Mouse (Mus musculus) induced T-regulatory cell, adult 2 months (primary cell): Measurements from ENCODE around the gene Tmprss4.
A peak's percentile ranks its signal among the peaks of the same experiment; 100 is the strongest.

Source experiments
- DNase-seq: peaks from one replicate; pipeline ENCODE4 v3.0.0-alpha.2; 2012; ENCODE audit warnings: low read depth

Tmprss4 gene

GRCm38 (mm10) chr9:45203797-45204410 lies at the start of gene Tmprss4:
Tmprss4 (minus strand) TSS chr9:45204092.
- DNase-seq: peak; percentile 55

DNA sequence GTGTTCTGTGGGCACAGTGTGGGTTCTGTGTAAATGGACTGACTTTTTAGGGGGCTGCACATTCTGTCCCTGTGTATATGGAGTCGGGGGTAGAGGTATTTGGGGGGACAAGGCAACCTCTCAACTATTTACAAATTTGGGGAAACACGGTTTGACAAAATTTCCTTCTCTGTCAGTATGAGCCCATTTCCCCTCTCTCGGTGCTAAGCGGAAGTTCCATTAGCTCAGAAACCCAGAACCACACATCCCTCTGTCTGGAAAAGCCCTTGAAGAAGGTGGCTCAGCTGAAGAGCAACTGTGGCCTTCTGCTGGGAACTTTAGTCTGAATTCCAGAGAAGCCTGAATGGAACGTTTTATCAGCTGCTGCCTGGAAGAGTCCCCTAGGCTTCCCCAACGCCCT lies 48.5 kb upstream of the Tmprss4 start:
- peak; percentile 67 for DNase-seq

- peak; percentile 77 for DNase-seq
Measured at GRCm38 (mm10) chr9:45251990-45252389, 48.1 kb upstream of the Tmprss4 start.

- peak; percentile 78 for DNase-seq
Measured at GRCm38 (mm10) chr9:45251281-45251680, 47.4 kb upstream of the Tmprss4 start.

GRCm38 (mm10) chr9:45250306-45250705 lies 46.4 kb upstream of the Tmprss4 start:
- peak; percentile 37 for DNase-seq

DNA sequence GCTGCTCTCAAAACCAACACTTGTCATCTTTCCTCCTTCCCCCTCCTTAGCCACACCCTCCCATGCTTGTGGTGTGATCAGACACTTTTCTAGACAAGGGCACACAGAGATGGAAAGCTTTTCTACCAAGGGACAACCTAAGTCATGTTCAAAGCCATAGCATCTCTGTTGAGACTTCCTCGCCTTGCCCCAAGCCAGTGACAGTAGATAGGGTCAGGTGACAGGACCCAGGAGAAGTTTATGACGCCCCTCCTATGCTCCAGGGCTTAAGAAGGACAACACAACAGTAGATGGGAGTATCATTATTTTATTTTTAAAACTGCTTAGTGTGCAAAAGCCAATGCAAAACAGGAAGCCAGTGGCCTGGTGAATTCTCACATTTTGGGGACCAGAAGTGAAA lies 43.6 kb upstream of the Tmprss4 start:
- peak; percentile 83 for DNase-seq

GRCm38 (mm10) chr9:45246060-45246459 lies 42.2 kb upstream of the Tmprss4 start:
- DNase-seq: peak; percentile 63

- no peak for DNase-seq
Measured at GRCm38 (mm10) chr9:45245432-45245831, 41.5 kb upstream of the Tmprss4 start.

DNA sequence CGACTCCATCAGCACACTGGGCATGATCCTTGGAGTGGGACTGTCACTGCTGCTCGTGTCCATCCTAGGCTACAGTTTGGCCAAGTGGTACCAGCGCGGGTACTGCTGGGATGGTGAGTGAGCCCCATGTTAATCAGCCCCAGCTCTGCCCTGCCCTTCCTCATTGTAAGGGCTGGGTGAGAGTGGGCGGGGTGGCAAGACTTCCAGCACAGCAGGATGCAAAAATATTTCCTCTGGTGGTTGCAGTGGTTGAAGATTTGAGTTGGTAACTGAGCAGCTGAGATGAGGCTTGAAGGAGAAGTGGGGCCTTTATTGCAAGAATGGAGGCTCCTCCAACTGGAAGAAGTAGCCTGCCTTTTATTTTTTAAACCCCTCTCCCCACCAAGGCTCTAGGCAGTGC lies 37.5 kb upstream of the Tmprss4 start:
- DNase-seq: peak; percentile 75

DNA sequence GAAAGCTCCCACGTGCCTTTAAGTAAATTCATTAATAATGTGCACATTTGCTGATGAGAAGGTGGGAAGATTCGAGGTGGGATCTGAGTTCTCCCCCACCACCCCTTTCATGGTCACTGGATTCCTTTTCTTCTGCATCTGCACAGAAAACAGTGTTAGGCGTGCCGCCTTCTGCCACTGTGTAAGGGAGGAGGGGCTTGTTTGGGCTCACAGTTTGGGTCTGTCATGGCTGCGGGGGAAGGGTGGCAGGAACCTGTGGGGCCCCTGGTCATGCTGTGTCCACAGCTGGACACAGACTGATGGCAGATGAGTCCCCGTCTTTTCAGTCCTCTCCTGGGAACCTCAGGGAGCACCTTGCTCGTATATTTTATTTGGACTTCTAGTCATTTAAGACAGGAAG lies 32.9 kb upstream of the Tmprss4 start:
- no peak for DNase-seq

DNA sequence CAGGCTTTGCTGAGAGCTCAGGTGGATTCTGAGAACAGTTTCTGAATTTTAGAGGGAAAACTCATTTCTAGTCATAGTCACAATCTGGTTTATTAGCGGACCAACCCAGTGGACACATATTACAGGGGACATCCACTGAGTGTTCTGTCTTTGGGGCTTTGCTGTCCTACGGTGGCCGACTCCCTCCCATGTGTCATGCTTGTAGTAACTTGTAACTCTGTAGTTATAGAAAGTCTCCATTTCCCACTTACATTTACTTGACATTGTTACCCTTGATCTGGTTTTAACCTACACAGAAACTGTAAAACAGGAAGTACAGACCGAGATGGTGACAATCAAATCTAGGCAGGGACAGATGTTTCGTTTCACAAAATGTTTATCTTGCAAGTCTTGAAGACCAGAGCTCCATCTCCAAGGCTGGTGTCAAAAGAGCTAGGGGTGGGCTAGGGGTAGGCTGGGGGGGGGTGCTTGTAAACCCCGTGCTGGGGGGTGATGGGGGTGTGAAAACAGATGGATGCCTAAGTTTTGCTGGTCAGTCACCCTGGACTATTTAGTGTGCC lies 31.9 kb upstream of the Tmprss4 start:
- peak; percentile 70 for DNase-seq

DNA sequence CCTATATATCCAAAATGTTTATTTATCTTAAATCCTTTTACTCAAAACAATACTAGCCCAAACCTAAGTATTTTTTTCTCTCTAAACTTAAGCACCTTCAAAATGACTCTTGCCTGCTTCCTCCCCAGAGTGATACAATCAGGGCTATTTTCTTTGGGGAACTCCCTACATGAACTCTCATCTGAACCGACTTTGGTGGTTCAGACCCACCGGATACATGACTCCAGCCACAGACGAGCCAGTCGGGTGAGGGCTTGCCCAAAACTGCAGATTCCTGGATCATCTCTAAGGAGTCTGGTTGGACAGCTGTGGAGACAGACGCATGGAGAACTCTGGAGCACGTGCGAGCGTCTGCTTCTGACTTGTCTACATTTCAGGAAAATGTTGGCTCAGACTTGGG lies 25.5 kb upstream of the Tmprss4 start:
- peak; percentile 87 for DNase-seq

DNA sequence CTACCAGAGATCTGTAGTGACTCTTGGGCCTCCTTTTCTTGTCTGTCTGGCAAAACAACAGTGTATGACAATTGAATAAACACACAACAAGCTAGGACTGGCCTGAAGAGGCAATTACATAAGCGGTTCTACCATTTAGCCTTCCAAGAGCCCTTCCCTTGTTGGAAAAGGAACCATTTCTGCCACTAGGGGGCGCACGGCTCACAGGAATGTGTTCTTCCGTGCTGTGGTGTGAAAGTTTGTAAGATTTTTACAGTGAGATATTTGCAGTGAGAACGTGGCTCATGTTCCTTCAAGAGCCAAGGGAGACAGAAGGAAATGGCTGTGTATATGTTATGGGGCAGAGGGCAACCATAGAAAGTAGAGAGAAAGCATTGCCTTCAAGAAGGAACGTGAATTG lies 17.7 kb upstream of the Tmprss4 start:
- DNase-seq: peak; percentile 97

DNA sequence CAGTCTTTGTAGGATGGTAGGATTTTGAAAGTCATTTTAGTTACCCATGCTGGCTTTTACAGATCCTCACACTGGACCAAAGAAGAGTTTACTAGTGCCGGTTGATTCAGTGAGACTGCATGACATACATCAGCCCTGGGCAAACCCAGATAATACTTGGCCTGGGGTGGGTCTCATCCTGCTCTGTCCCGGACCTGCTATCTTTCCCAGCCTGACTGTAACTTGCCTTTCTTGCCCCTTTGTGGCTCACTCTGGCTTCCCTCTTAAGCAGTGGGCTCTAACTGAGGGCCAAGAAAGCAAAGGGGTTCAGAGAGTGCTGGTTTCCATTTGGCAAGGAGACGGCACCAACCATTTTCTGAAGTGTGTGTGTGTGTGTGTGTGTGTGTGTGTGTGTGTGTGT lies 15.8 kb upstream of the Tmprss4 start:
- DNase-seq: no peak

GRCm38 (mm10) chr9:45215526-45216179 lies 11.8 kb upstream of the Tmprss4 start:
- no peak for DNase-seq

DNA sequence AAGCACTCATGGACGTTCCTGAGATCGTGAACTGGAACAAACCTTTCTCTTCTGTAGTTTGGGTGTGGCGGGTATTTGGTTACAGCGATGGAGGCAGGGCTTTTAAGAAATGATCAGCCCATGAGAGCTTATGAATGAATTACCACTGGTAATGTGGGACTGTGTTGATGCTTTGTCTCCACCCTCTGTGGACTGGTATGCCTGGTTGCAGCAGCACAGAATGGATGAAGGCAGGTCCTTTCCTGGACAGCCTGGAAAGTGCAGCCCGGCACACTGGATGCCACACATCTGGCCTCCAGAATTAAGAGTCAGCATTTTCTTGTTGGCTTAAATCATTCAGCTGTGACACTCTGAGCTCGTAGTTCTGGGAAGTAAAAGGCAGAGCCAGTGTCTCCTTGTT lies 8.1 kb upstream of the Tmprss4 start:
- no peak for DNase-seq

GRCm38 (mm10) chr9:45207015-45207743 lies 3.3 kb upstream of the Tmprss4 start:
- DNase-seq: peak; percentile 53

DNA sequence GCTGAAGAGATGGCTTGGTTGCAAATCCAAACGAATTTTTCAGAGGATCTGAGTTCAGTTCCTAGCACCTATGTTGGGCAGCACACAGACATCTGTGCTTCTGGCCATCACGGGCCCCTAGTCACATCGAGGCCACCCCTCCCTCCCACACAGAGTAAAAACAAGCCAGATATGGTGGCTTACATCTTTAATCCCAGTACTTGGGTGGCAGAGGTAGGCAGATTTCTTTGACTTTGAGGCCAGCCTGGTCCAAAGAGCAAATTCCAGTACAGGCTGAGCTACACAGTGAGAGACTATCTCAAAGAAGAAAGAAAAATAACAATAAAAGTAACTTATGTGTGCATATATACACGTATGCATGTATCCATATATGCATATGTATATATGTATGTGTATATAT lies 2.2 kb upstream of the Tmprss4 start:
- no peak for DNase-seq

DNA sequence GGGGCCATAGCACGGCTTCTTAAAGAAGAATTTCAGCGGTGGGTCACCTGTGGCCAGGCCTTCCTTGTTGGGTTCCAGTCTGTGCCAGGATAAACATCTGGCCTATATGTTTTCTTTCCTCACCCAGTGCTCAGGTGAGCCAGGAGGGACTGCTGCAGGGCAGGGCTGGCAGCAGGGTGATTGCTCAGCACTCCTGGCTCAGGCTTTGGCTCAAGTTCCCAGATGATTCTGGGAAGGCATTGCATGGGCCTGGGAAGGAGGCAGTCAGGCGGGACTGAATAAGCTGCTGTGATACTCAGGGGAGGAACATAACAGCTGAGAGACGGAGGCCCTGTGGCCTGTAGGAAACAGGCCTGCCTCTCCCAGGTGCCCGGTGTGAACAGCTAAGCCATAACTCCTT lies 1.3 kb upstream of the Tmprss4 start:
- no peak for DNase-seq

DNA sequence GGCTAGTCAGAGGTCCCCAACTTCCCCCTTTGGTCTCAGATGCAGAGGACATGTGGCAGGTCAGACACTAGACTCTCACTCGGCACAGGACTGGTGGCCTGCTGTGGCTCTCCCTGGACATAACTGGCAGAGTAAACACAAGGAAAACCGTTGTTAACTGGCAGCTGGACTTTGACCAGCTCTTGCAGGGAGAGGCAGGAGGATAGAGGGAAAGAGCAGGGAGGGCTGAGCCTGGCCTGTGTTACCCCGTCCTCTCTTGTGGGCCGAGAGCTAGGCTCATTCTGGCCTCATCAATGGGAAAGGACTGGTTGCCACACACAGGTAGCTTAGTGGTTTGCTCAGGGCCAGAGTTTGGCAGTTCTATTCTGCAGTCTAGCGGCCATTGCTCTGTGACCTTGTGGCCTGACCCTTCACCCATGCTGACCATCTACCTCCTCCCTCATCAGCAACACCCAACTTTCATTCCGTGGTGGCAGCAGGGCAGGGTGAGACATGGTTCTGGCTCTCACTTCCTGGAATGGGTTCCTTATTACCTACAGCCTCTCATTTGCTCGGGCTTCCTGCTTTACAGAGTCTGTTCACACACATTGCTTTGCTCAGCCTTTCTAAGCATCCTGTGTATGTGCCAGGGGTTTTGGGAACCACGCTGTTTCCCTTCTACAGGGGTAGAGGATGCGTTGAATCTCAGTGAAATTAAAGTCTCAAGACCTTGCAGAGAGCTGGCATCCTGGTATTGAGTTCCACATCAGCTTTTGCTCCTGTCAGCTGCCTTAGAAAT lies 1.7 kb downstream of the Tmprss4 start:
- DNase-seq: peak; percentile 29

GRCm38 (mm10) chr9:45201319-45201947 lies 2.5 kb downstream of the Tmprss4 start:
- DNase-seq: no peak

- no peak for DNase-seq
Measured at GRCm38 (mm10) chr9:45197549-45197948, 6.3 kb downstream of the Tmprss4 start.
